Mouse (Mus musculus): Measurements from ENCODE around the gene 9030624G23Rik. TPM values are rescaled to one million over a fixed set of nuclear protein-coding genes. Genes with fewer than 3 reads are reported as not detected.
"Not testable (repeated sequence)": the region's sequence is repeated elsewhere in the genome, so short reads cannot be mapped to it uniquely, and the experiment has no call there.

Gene 9030624G23Rik
- total RNA-seq (2012; rRNA removed) (not detected in 2 replicates), total RNA-seq (2014; rRNA removed) (not detected in 2 replicates), polyA plus RNA-seq (2012; ENCODE audit: insufficient read length, low read depth) (not detected in 2 replicates)

GRCm38 (mm10) chr12:24097108-24097520 lies at the start of gene 9030624G23Rik:
Gene 9030624G23Rik, minus strand, starts transcription at chr12:24097246.
- H3K4me3 ChIP-seq (replicated peaks in 1 of 3; ENCODE audit: low read depth in 2 of 3, low read length in 2 of 3, poor library complexity in 1 of 3): not testable (repeated sequence)

GRCm38 (mm10) chr12:24083096-24083495 lies 13.9 kb downstream of the 9030624G23Rik start:
- H3K9ac ChIP-seq (ENCODE audit: insufficient read depth, low read depth); dilution Hi-C loops (cut with MboI; ENCODE audit: extremely low pct_ligation_motif_present, extremely low pct_unique_long_range_greater_than_20kb, low sequenced_read_pairs); H3K4me3 ChIP-seq (replicated peaks in 1 of 3; ENCODE audit: low read depth in 2 of 3, low read length in 2 of 3, poor library complexity in 1 of 3); DNase-seq (ENCODE audit: extremely low read depth); in situ Hi-C loops (cut with MboI; ENCODE audit: low pct_ligation_motif_present, low pct_unique_long_range_greater_than_20kb, low sequenced_read_pairs); H3K27me3 ChIP-seq (replicated peaks); H3K4me1 ChIP-seq (ENCODE audit: control insufficient read depth in 1 of 2, insufficient read depth in 2 of 2); H3K4me2 ChIP-seq (ENCODE audit: insufficient read depth, low read depth, poor library complexity, severe bottlenecking); H3K9me3 ChIP-seq (replicated peaks; ENCODE audit: low read length); H3K36me3 ChIP-seq (replicated peaks in 1 of 2; ENCODE audit: control insufficient read depth in 1 of 2, insufficient read depth in 1 of 2, low read length in 1 of 2); H3K27ac ChIP-seq (ENCODE audit: insufficient read depth, low read depth); H3K79me2 ChIP-seq (replicated peaks; ENCODE audit: control insufficient read depth, extremely low read depth, insufficient read depth, poor library complexity, severe bottlenecking): not testable (repeated sequence)

More at GRCm38 (mm10) chr12:24097108-24097520, at the start of gene 9030624G23Rik:
- H3K4me2 ChIP-seq (ENCODE audit: insufficient read depth, low read depth, poor library complexity, severe bottlenecking); H3K9me3 ChIP-seq (replicated peaks; ENCODE audit: low read length); H3K27ac ChIP-seq (ENCODE audit: insufficient read depth, low read depth); H3K36me3 ChIP-seq (replicated peaks in 1 of 2; ENCODE audit: control insufficient read depth in 1 of 2, insufficient read depth in 1 of 2, low read length in 1 of 2); dilution Hi-C loops (cut with MboI; ENCODE audit: extremely low pct_ligation_motif_present, extremely low pct_unique_long_range_greater_than_20kb, low sequenced_read_pairs); H3K4me1 ChIP-seq (ENCODE audit: control insufficient read depth in 1 of 2, insufficient read depth in 2 of 2); in situ Hi-C loops (cut with MboI; ENCODE audit: low pct_ligation_motif_present, low pct_unique_long_range_greater_than_20kb, low sequenced_read_pairs); H3K9ac ChIP-seq (ENCODE audit: insufficient read depth, low read depth); DNase-seq (ENCODE audit: extremely low read depth); H3K79me2 ChIP-seq (replicated peaks; ENCODE audit: control insufficient read depth, extremely low read depth, insufficient read depth, poor library complexity, severe bottlenecking); H3K27me3 ChIP-seq (replicated peaks): not testable (repeated sequence)

Measured in CH12.LX (cell line).